Mouse (Mus musculus) CD8-positive naive resting alpha-beta T cell, adult 2 months (primary cell): ENCODE results near the gene Olfr1.

Experiments
- DNase-seq, 2 experiments: peaks; one replicate each; pipeline ENCODE4 v3.0.0; 2022; ENCODE audit warnings: low read depth in 2 of 2, low spot score in 2 of 2

Olfr1 gene

GRCm38 (mm10) chr11:73399514-73399913 lies at the start of gene Olfr1:
TSS of gene Olfr1 (minus strand) at chr11:73399614.
- no peak for DNase-seq

- DNase-seq = no peak
Measured at GRCm38 (mm10) chr11:73428377-73428776, 29.0 kb upstream of the Olfr1 start, which contains the start of gene Olfr378. TSS of gene Olfr378 (minus strand) at chr11:73428477.

GRCm38 (mm10) chr11:73395374-73395773 lies 4.0 kb downstream of the Olfr1 start:
- DNase-seq = no peak

- DNase-seq = no peak
Measured at GRCm38 (mm10) chr11:73370946-73371345, 28.5 kb downstream of the Olfr1 start, which contains the start of gene Olfr376. TSS of gene Olfr376 (plus strand) at chr11:73371246.

GRCm38 (mm10) chr11:73350483-73350882 lies 48.9 kb downstream of the Olfr1 start, which contains the start of gene Olfr20:
TSS of gene Olfr20 (plus strand) at chr11:73350783.
- DNase-seq = no peak
